Mouse (Mus musculus): Measurements from ENCODE around the gene Ccer2. TPM values are rescaled to one million over a fixed set of nuclear protein-coding genes. Genes with fewer than 3 reads are reported as not detected.

Ccer2 gene
- not detected in 2 replicates for polyA plus RNA-seq (2012; rRNA removed)

DNA sequence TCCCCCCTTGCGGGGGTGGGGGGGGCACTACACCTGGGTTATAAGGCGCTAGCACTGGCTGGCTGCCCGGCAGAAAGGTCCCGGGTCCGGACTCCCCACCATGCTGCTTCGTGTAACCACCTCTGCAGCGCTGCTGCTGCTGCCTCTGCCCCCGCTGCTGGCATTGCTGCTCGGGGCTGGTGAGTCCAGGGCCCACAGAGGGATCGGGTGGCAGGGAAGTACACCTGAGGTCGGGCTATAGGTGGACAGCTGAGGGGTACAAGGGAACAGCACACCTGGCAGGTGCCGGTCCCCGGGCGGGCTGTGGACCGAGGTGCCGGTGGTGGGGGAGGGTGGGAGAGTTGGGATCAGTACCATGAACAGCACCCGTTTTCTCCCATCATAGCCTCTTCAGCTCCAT, at the start of gene Ccer2:
Ccer2 (plus strand) TSS at position 96 of the 400 bp plus-strand sequence.
- DNase-seq (ENCODE audit: low read depth) = no peak

DNA sequence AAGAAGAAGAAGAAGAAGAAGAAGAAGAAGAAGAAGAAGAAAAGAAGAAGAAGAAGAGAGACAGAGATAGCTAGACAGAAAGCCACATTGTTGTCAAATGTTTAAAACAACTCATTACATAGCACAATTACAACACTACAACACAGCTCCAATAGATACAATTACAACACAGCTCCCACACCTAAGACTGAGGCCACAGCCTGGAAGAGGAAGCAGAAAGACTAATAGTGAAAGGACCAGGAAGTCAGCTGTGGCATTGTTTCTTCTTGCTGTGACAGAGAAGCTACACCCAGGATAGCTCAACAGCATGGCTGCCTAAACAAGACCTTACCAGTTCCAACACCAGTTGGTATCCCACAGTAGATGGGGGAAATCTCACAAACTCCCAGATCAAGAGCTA, 46.5 kb upstream of the Ccer2 start:
- no peak for DNase-seq (ENCODE audit: low read depth)

- DNase-seq (ENCODE audit: low read depth) = no peak
Measured at GRCm38 (mm10) chr7:28710962-28711361, 45.0 kb upstream of the Ccer2 start.

- DNase-seq (ENCODE audit: low read depth) = no peak
Measured at GRCm38 (mm10) chr7:28714667-28715066, 41.3 kb upstream of the Ccer2 start.

DNA sequence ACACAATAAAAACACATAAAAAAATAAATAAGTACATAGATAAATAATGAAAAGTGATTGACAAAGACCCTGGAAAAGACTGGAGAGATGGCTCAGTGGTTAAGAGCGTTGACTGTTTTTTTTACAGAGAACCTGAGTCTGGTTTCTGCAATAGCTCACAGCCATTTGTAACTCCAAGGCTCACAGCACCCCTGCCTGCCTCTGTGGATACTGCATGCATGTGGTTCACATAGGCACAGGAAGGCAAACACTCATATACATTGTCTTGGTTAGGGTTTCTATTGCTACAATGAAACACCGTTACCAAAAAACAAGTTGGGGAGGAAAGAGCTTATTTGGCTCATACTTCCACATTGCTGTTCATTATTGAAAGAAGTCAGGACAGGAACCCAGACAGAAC, 40.4 kb upstream of the Ccer2 start:
- DNase-seq (ENCODE audit: low read depth) = no peak

GRCm38 (mm10) chr7:28716590-28717281, 39.2 kb upstream of the Ccer2 start, which contains the start of gene Fbxo17:
Fbxo17 (plus strand) TSS chr7:28716804.
- DNase-seq (ENCODE audit: low read depth) = no peak

GRCm38 (mm10) chr7:28717726-28718125, 38.2 kb upstream of the Ccer2 start:
- no peak for DNase-seq (ENCODE audit: low read depth)

DNA sequence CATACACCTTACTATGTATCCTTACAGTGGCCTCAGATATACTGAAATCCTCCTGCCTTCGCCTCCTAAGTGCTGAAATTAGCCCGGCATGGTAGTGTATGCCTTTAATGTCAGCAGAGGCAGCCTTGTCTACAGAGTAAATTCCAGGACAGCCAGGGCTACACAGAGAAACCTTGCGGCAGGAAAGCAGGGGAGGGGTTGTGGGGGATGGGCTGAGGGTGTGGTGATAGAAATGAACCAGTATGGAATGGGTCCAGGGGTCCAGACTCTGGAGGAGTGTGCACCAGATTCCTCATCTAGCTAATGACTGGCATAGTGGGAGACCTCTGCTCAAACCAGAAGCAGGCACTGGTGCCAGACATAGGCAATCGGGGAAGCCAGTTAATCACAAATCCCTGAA, 36.8 kb upstream of the Ccer2 start:
- DNase-seq (ENCODE audit: low read depth) = no peak

DNA sequence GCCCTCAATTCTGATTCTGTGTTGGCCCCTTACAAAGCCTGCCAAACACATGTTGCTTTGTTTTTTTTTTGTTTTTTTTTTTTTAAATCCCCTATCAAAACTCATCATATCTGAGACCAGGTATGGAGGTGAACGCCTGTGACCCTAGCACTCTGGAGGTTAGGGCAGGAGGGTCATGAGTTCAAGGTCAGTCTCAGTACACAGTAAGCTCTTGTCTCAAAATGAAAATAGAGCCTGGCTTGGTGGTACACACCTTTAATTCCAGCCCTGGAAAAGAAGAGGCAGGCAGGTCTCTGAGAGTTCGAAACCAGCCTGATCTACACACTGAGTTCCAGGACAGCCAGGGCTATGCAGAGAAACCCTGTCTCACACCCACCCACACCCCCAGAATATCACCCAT, 36.3 kb upstream of the Ccer2 start:
- no peak for DNase-seq (ENCODE audit: low read depth)

- no peak for DNase-seq (ENCODE audit: low read depth)
Measured at GRCm38 (mm10) chr7:28720753-28721537, 35.0 kb upstream of the Ccer2 start.

DNA sequence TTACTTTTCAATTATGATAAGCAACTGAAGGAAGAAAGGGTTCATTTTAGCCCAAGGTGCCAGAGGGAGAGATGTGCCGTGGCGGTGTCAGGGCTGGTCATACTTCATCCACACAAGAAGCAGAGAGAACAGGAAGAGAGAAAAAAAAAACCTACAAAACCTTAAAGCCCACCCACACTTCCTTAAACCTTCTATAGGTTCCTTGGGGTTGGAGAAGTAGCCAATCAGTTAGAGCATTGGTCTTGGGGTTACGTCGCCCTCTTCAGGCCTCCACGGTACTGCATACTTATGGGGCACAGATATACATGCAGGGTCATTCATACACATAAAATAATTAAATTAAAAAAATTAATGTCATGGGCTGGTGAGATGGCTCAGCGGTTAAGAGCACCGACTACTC, 33.9 kb upstream of the Ccer2 start:
- no peak for DNase-seq (ENCODE audit: low read depth)

DNA sequence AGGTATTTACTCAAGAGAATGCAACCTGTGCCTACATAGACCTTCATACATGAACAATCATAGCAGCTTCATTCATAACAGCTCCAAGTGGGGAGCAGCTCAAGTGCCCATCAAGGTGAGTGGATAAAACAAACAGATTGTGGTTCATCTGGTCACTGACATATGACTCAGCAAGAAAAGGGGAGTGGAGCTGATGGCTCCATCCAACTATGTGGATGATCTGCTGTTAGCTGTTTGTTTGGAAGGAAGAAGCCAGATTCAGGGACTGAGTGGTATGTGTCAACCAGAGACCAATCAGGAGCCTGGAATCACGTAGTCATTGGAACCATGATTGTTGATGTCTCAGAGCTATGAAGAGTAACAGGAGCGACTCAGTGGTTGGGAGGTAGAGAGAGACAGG, 31.4 kb upstream of the Ccer2 start:
- no peak for DNase-seq (ENCODE audit: low read depth)

- no peak for DNase-seq (ENCODE audit: low read depth)
Measured at GRCm38 (mm10) chr7:28726600-28726999, 29.4 kb upstream of the Ccer2 start.

GRCm38 (mm10) chr7:28727649-28728340, 28.2 kb upstream of the Ccer2 start:
- no peak for DNase-seq (ENCODE audit: low read depth)

GRCm38 (mm10) chr7:28732341-28733142, 23.4 kb upstream of the Ccer2 start:
- DNase-seq (ENCODE audit: low read depth) = peak; percentile 44

DNA sequence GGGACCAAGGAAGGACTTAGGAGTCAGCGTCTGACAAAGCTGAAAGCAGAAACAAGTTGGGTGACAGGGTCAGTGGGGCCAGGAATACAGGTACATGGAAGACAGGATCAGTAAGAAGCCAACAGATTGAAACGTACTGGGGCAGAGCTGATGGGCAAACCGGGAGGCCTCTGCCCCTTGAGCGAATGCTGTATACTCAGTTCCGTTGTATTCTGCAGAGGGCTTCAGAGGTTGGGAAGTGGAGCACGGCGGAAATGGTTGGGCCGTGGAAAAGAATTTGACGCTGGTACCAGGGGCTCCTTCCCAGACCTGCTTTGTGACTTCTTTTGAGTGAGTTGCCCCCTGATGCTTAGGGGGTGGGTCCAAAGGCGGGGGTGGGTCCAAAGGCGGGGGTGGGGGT, 22.8 kb upstream of the Ccer2 start:
- DNase-seq (ENCODE audit: low read depth) = no peak

GRCm38 (mm10) chr7:28735701-28736100, 20.3 kb upstream of the Ccer2 start:
- no peak for DNase-seq (ENCODE audit: low read depth)

DNA sequence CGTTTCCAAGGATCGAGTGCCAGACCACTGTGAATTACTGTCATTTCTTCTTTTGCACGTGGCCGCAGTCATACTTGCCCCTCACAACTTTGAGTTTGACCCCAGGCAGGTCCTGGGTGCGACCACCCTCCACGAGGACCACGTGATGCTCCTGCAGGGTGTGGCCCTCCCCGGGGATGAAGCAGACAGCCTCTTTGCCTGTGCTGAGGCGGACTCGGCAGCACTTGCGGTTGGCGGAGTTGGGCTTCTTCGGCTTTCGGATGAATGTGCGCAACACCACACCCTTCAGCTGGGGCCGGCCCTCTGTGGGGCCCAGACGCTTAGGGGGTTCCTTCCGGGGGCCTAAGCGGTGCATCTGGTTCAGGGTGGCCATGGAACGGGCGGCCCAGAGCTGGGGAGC, 16.1 kb upstream of the Ccer2 start:
- DNase-seq (ENCODE audit: low read depth) = no peak

DNA sequence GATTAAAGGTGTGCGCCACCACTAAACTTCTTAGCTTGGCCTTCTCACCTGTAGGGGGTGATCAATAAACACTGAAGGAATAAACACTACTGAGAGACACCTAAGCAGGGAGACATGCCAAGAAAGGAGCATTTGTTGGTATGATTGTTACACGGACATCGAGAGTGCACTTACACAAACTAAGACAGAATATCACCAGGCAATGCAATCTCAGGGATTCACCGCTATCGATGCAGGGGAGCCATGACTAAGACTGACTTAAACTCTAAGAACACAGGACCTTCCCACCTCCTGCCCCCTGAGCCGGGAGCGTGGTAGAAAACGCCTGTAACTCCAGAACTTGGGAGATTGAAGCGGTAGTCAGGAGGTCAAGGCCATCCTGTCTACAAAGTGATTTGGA, 15.0 kb upstream of the Ccer2 start:
- no peak for DNase-seq (ENCODE audit: low read depth)

GRCm38 (mm10) chr7:28741368-28741708, 14.6 kb upstream of the Ccer2 start:
- DNase-seq (ENCODE audit: low read depth) = no peak

- peak; percentile 96 for DNase-seq (ENCODE audit: low read depth)
Measured at GRCm38 (mm10) chr7:28741709-28742438, 14.1 kb upstream of the Ccer2 start, which contains the start of the genes Mrps12 and Sars2. Mrps12 (minus strand) TSS chr7:28741820. Sars2 (plus strand) TSS chr7:28741992.
